Mouse (Mus musculus) kidney, postnatal 10 days (tissue): Measurements from ENCODE around the gene Lamb3.

ENCODE experiments used
- DNase-seq: peaks from one replicate; pipeline ENCODE4 v3.0.0; 2021; ENCODE audit warnings: mixed read lengths

Lamb3 gene

GRCm38 (mm10) chr1:193319721-193320120, 112.2 kb downstream of the Lamb3 start:
- no peak for DNase-seq

GRCm38 (mm10) chr1:193320398-193320797, 112.9 kb downstream of the Lamb3 start:
- no peak for DNase-seq

- no peak for DNase-seq
Observed at GRCm38 (mm10) chr1:193323686-193324085, 116.2 kb downstream of the Lamb3 start.

- DNase-seq: peak; percentile 79
Observed at GRCm38 (mm10) chr1:193324224-193324623, 116.7 kb downstream of the Lamb3 start.

GRCm38 (mm10) chr1:193325891-193326290, 118.4 kb downstream of the Lamb3 start:
- DNase-seq: no peak

- DNase-seq: peak; percentile 85
Observed at GRCm38 (mm10) chr1:193326456-193327145, 119.1 kb downstream of the Lamb3 start.

GRCm38 (mm10) chr1:193327216-193327615, 119.7 kb downstream of the Lamb3 start:
- DNase-seq: no peak

- no peak for DNase-seq
Observed at GRCm38 (mm10) chr1:193327686-193328085, 120.2 kb downstream of the Lamb3 start.

GRCm38 (mm10) chr1:193329557-193329956, 122.1 kb downstream of the Lamb3 start:
- DNase-seq: no peak

GRCm38 (mm10) chr1:193330172-193330571, 122.7 kb downstream of the Lamb3 start:
- DNase-seq: peak; percentile 87

- no peak for DNase-seq
Observed at GRCm38 (mm10) chr1:193330626-193331025, 123.1 kb downstream of the Lamb3 start.

GRCm38 (mm10) chr1:193332018-193332417, 124.5 kb downstream of the Lamb3 start:
- DNase-seq: no peak

- no peak for DNase-seq
Observed at GRCm38 (mm10) chr1:193332671-193333070, 125.2 kb downstream of the Lamb3 start.

GRCm38 (mm10) chr1:193333776-193334175, 126.3 kb downstream of the Lamb3 start:
- DNase-seq: no peak

GRCm38 (mm10) chr1:193334546-193334945, 127.0 kb downstream of the Lamb3 start:
- DNase-seq: no peak

GRCm38 (mm10) chr1:193336122-193337017, 128.9 kb downstream of the Lamb3 start:
- no peak for DNase-seq

- no peak for DNase-seq
Observed at GRCm38 (mm10) chr1:193337018-193337321, 129.5 kb downstream of the Lamb3 start.

GRCm38 (mm10) chr1:193337787-193338310, 130.3 kb downstream of the Lamb3 start:
- DNase-seq: no peak

- DNase-seq: no peak
Observed at GRCm38 (mm10) chr1:193338363-193338995, 131.0 kb downstream of the Lamb3 start.

GRCm38 (mm10) chr1:193342198-193342946, 134.9 kb downstream of the Lamb3 start:
- DNase-seq: no peak

- no peak for DNase-seq
Observed at GRCm38 (mm10) chr1:193343853-193344252, 136.4 kb downstream of the Lamb3 start.

- DNase-seq: no peak
Observed at GRCm38 (mm10) chr1:193344976-193345375, 137.5 kb downstream of the Lamb3 start.

GRCm38 (mm10) chr1:193346908-193347307, 139.4 kb downstream of the Lamb3 start:
- DNase-seq: no peak
